Mouse (Mus musculus): ENCODE measurements around the gene Sin3b.

DNA sequence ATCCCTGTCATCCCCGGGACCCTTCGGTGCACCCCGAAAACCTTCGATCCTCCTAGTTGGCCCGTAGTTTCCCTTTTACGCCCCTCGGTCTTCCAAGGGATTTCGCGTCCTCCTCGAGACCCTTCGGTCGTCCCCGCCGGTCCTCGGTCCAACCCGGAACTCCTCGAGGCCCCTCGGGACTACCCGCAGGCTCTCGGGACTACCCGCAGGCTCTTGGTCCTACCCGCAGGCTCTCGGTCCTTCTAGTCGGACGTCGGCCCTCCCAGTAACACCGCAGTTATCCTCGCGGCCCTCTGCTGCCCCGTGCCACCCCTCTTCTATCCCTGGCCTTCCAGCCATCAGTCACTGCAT, 541 bp downstream of the Sin3b start:
- TF ChIP-seq GATA1 (IDR thresholded peaks at IDR 0.05; ENCODE audit: low read length), result no peak
- TF ChIP-seq TAL1 (IDR thresholded peaks at IDR 0.05; ENCODE audit: low read length), result no peak

Data from erythroblast, embryonic 14.5 days (primary cell).